Mouse (Mus musculus): ENCODE data around the gene Atp8b4.

DNA sequence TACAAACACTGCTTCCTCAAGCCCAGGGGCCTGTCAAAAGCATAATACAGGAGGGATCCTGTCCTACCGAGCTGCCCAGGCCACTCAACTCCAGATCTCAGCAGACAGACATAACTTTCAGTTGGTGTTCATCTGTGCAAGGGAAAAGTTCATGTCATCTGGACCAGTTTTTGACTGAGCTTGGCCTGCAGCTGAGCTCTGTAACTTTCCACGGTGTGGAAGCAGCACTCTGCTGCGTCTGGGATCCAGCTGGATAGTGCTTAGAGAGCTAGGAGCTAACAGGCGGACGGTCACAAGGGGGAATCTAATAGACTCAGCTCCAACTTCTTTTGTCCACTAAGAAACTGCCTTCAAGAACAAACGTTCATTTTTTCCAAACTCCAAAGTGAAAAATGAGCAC is 139.8 kb downstream of the Atp8b4 start:
- no peak for TF ChIP-seq POLR2A (IDR thresholded peaks at IDR 0.05; ENCODE audit: borderline replicate concordance, extremely low read depth, low read depth, low read length)
- no peak for TF ChIP-seq CTCF (IDR thresholded peaks at IDR 0.05; ENCODE audit: insufficient read depth, low read length)
